ENCODE assay signal across 14 mouse cellular contexts in the genomic region with DNA sequence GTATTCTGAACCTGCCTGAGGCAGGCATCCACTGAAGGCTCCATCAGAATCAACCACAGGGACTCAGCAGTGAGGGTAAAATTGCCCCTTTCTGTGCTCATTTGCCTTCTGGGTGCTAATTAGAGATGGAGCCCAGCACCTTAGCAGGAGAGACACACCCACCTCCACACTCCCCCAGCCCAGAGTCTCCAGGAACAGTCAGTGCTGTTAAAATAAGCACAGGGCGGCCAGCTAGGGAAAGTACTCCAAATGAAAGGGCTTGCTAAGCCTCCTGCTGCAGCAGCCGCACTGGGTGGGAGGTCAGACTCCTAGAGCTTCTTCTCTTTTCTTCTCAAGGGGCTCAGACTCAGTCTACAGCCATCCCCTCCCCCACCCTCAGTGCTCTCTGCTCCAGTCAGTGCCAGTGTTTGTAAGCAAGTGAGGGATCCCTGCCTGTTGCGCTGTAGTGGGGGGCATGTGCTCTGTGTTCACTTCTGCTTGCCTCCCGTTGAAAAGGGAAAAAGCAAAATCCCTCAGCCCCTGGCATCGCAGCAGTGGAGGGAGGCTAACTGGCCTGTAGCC. TPM values are rescaled to one million over a fixed set of nuclear protein-coding genes. Genes with fewer than 3 reads are reported as not detected.
A peak's percentile ranks its signal among the peaks of the same experiment; 100 is the strongest.
DNase-seq lines count a peak whose midpoint lies in the region; ATAC-seq lines count a peak whose summit lies in the region.
"Had no signal": no experiment of that assay in that cellular context is flagged by ENCODE, and none has a peak within 500 bp of the region (broad histone marks: within the 10 kb centered on the region; RNA-seq: fewer than 3 reads in every experiment).

No protein-coding gene starts in this region.

- 0 out of 2 replicates have a peak overlapping the region, but pooled peaks have one; percentile 25 for H3K9ac ChIP-seq in forebrain, embryonic 12.5 days
- H3K9ac ChIP-seq in intestine, embryonic 16.5 days (ENCODE audit: low read depth, low read length) = no peak overlapping the region
- H3K9ac ChIP-seq: liver, postnatal 0 days had no signal

- H3K36me3 ChIP-seq in heart, embryonic 10.5 days = peaks cover 80% of the 10 kb centered on the region
- peaks cover 70% of the 10 kb centered on the region for H3K36me3 ChIP-seq in forebrain, embryonic 12.5 days (replicated peaks)
- peaks cover 85% of the 10 kb centered on the region for H3K36me3 ChIP-seq in midbrain, embryonic 10.5 days
- H3K36me3 ChIP-seq in intestine, embryonic 16.5 days (ENCODE audit: control insufficient read depth, insufficient read depth, low read length) = peaks cover 8% of the 10 kb centered on the region; the same call in 1 of the 2 replicates

- peaks cover 14% of the 10 kb centered on the region for H3K4me1 ChIP-seq in heart, embryonic 10.5 days
- H3K4me1 ChIP-seq in forebrain, embryonic 12.5 days = peaks cover 16% of the 10 kb centered on the region
- peaks cover 23% of the 10 kb centered on the region for H3K4me1 ChIP-seq in midbrain, embryonic 10.5 days
- H3K4me1 ChIP-seq in intestine, embryonic 16.5 days (ENCODE audit: control insufficient read depth, insufficient read depth, low read length) = no peaks in the 10 kb centered on the region

- no peaks in the 10 kb centered on the region for H3K27me3 ChIP-seq in heart, embryonic 10.5 days (ENCODE audit: insufficient read depth, poor library complexity, severe bottlenecking)
- H3K27me3 ChIP-seq in forebrain, embryonic 12.5 days = no peaks in the 10 kb centered on the region
- H3K27me3 ChIP-seq in midbrain, embryonic 10.5 days (ENCODE audit: low read depth, poor library complexity, severe bottlenecking) = no peaks in the 10 kb centered on the region
- H3K27me3 ChIP-seq in intestine, embryonic 16.5 days (replicated peaks; ENCODE audit: control insufficient read depth, insufficient read depth, low read length) = no peaks in the 10 kb centered on the region

- no peak overlapping the region for H3K4me3 ChIP-seq in heart, embryonic 10.5 days
- no peak overlapping the region for H3K4me3 ChIP-seq in forebrain, embryonic 12.5 days (replicated peaks)
- H3K4me3 ChIP-seq in midbrain, embryonic 10.5 days = no peak overlapping the region
- H3K4me3 ChIP-seq in intestine, embryonic 16.5 days (ENCODE audit: low read length) = no peak overlapping the region
- H3K4me3 ChIP-seq: heart, adult 2 months had no signal

- peak overlapping the region; percentile 36; the same call in 1 of the 2 replicates for H3K27ac ChIP-seq in heart, embryonic 10.5 days
- peak overlapping the region; percentile 66 for H3K27ac ChIP-seq in forebrain, embryonic 12.5 days
- peak overlapping the region; percentile 78 for H3K27ac ChIP-seq in midbrain, embryonic 10.5 days (replicated peaks)
- no peak overlapping the region for H3K27ac ChIP-seq in intestine, embryonic 16.5 days (ENCODE audit: low read length)
- H3K27ac ChIP-seq: heart, adult 2 months had no signal

- DNase-seq in heart, embryonic 10.5 days (ENCODE audit: low spot score) = no peak
- no peak for DNase-seq in heart, postnatal 4 days
- DNase-seq in brain, adult 2 months (ENCODE audit: low read depth, low spot score) = peak; percentile 84
- DNase-seq in midbrain, embryonic 10.5 days (ENCODE audit: low spot score) = peak; percentile 61
- DNase-seq in adrenal gland, adult 8-10 months = no peak
- no peak for DNase-seq in cerebellum, adult 9-11 months
- DNase-seq: adrenal gland, postnatal 10 days; cerebellum, adult 18-20 months; heart, adult 2 months; liver, postnatal 0 days; retina, postnatal 1 day had no signal

- no peak overlapping the region for H3K4me2 ChIP-seq in forebrain, embryonic 12.5 days
- H3K4me2 ChIP-seq in intestine, embryonic 16.5 days (ENCODE audit: low read depth, low read length) = no peak overlapping the region

- no peaks in the 10 kb centered on the region for H3K9me3 ChIP-seq in heart, embryonic 10.5 days
- no peaks in the 10 kb centered on the region for H3K9me3 ChIP-seq in forebrain, embryonic 12.5 days
- no peaks in the 10 kb centered on the region for H3K9me3 ChIP-seq in midbrain, embryonic 10.5 days (replicated peaks)
- H3K9me3 ChIP-seq in intestine, embryonic 16.5 days (ENCODE audit: control insufficient read depth, low read length) = no peaks in the 10 kb centered on the region

- ATAC-seq in forebrain, embryonic 12.5 days (ENCODE audit: low FRiP score) = peak; percentile 44; the same call in 1 of the 2 replicates
- ATAC-seq in intestine, embryonic 16.5 days = no peak
- ATAC-seq: liver, postnatal 0 days had no signal

- 40% methylated on average over 5 of the region's 5 CpGs for WGBS in heart, embryonic 10.5 days
- WGBS in forebrain, embryonic 12.5 days = 7% methylated on average over 5 of the region's 5 CpGs
- WGBS in midbrain, embryonic 10.5 days = 13% methylated on average over 5 of the region's 5 CpGs
- 47% methylated on average over 5 of the region's 5 CpGs for whole genome bisulfite sequencing in intestine, embryonic 16.5 days

RNA-seq across cellular contexts. Expression of gene Angptl7, which starts 18.1 kb away (rescaled TPM):
- polyA plus RNA-seq in heart, embryonic 10.5 days (2016; fragmentation: Nextera tagmentation; extraction: Ambion mirVana) = 2.8 and 4.3 TPM in 2 replicates
- total RNA-seq in heart, postnatal 4 days (2021) = 1 to 10 TPM; 3.9 to 5.6 TPM
- 0.29 and 0.51 TPM in 2 replicates for polyA plus RNA-seq in forebrain, embryonic 12.5 days (2016; fragmentation: Nextera tagmentation; extraction: Ambion mirVana)
- polyA plus RNA-seq in midbrain, embryonic 10.5 days (2016; fragmentation: Nextera tagmentation; extraction: Ambion mirVana) = 0.16 and 0.21 TPM in 2 replicates
- total RNA-seq in adrenal gland, adult 8-10 months (2022) = 1 to 10 TPM in 3 of 4 experiments, under 1 TPM in 1; 0.87 to 2.9 (median 1.4) TPM
- polyA plus RNA-seq in intestine, embryonic 16.5 days (2015; fragmentation: Nextera tagmentation; extraction: Ambion mirVana) = 1.1 TPM in 2 replicates
- total RNA-seq: monocyte, adult 5-6 weeks had no signal

RNA-seq across cellular contexts. Expression of gene Exosc10, which starts 39.9 kb away (rescaled TPM):
- 82.7 and 90.1 TPM in 2 replicates for polyA plus RNA-seq in heart, embryonic 10.5 days (2016; fragmentation: Nextera tagmentation; extraction: Ambion mirVana)
- 10 to 100 TPM; 62.4 to 66.2 TPM for total RNA-seq in heart, postnatal 4 days (2021)
- polyA plus RNA-seq in forebrain, embryonic 12.5 days (2016; fragmentation: Nextera tagmentation; extraction: Ambion mirVana) = 102 and 105 TPM in 2 replicates
- polyA plus RNA-seq in midbrain, embryonic 10.5 days (2016; fragmentation: Nextera tagmentation; extraction: Ambion mirVana) = 96.2 and 98.8 TPM in 2 replicates
- total RNA-seq in adrenal gland, adult 8-10 months (2022) = 10 to 100 TPM; 42.4 to 58.8 (median 51.5) TPM
- 67.3 and 72.0 TPM in 2 replicates for polyA plus RNA-seq in intestine, embryonic 16.5 days (2015; fragmentation: Nextera tagmentation; extraction: Ambion mirVana)

Comparison
In these comparisons a context has a peak if more than half of its experiments do, and no peak if none do; other contexts are left out.
1. DNase-seq: peak in brain, adult 2 months (single experiment) and midbrain, embryonic 10.5 days (single experiment); none in heart, embryonic 10.5 days (single experiment), heart, postnatal 4 days (single experiment), adrenal gland, adult 8-10 months (single experiment) and cerebellum, adult 9-11 months (single experiment).